Mouse (Mus musculus) small intestine, adult 2 months (tissue): ENCODE data around the gene Dcaf8. TPM values are rescaled to one million over a fixed set of nuclear protein-coding genes. Genes with fewer than 3 reads are reported as not detected.

Experiments
- H3K27ac ChIP-seq: fragments of 200-500 bp; 2 replicates; pipeline ENCODE4 v1.5.1; 2012; ENCODE audit warnings: low read depth, low read length, control low read depth, inconsistent platforms; ENCODE audit not compliant: insufficient read depth
- H3K27me3 ChIP-seq: fragments of 200-500 bp; 2 replicates; pipeline ENCODE4 v1.6.1; 2012; ENCODE audit warnings: mild to moderate bottlenecking, moderate library complexity, low read length, inconsistent platforms; ENCODE audit not compliant: control insufficient read depth, insufficient read depth
- H3K36me3 ChIP-seq: fragments of 200-500 bp; 2 replicates; pipeline ENCODE4 v1.6.1; 2012; ENCODE audit warnings: mild to moderate bottlenecking, low read length, control low read depth, inconsistent platforms; ENCODE audit not compliant: control insufficient read depth, insufficient read depth
- H3K4me1 ChIP-seq: fragments of 200-500 bp; 2 replicates; pipeline ENCODE4 v1.6.1; 2012; ENCODE audit warnings: low read length, inconsistent platforms, mixed read lengths; ENCODE audit not compliant: control insufficient read depth, insufficient read depth, insufficient read length
- H3K4me3 ChIP-seq: fragments of 200-500 bp; 2 replicates; pipeline ENCODE4 v1.5.1; 2012; ENCODE audit warnings: low read depth, mild to moderate bottlenecking, control low read depth, inconsistent platforms, low read length, moderate library complexity
- CTCF ChIP-seq: fragments of 200-500 bp; IDR thresholded peaks from 2 replicates; pipeline ENCODE4 v1.5.1; 2012; ENCODE audit warnings: low read depth, mild to moderate bottlenecking, control low read depth, inconsistent platforms, low read length, moderate library complexity, mixed read lengths; ENCODE audit not compliant: insufficient replicate concordance, insufficient read length; ENCODE audit errors: extremely low read depth
- POLR2A ChIP-seq: fragments of 200-500 bp; IDR thresholded peaks from 2 replicates; pipeline ENCODE4 v1.6.1; 2012; ENCODE audit warnings: low read depth, mild to moderate bottlenecking, control low read depth, inconsistent platforms, low read length, moderate library complexity
- WGBS: fragments of 180-500 bp; shearing (Covaris S2); methylation state at CpG from one replicate; pipeline ENCODE4 v1.1.7; 2018; 5-methylcytosine and 5-hydroxymethylcytosine counted together
- polyA plus RNA-seq: library from polyadenylated mRNA; depleted of rRNA; stranded (reverse); fragments of >200 nt; gene quantifications from 2 replicates; pipeline ENCODE4 v1.2.3, GENCODE M21; 2012; rRNA removed

Gene Dcaf8
- 14.6 and 26.7 TPM in 2 replicates for polyA plus RNA-seq

DNA sequence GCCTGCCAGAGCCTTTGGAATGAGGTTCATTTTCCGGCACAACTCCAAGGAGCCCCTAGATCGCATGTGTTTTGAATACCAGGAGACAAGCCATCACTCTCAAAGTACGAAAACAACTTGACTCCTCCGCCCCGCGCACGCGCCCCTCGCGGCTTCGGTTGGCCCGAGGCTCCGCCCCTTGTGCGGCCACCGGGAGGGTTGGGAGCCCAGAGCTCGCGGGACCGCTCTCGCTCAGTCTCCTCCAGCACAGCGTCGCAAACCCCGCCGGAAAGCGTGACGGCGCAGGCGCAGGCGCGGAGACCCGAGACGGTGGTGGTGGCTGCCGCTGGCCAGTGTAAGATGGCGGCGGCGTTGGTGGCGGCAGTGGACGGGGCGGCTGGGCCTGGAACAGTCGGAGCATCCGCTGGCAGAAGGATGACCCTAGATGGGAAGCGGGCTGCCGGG, at the start of gene Dcaf8:
Gene Dcaf8 (plus strand): TSS at position 250 of the 444 bp plus-strand sequence.
- under 1% methylated on average over 42 of the region's 42 CpGs for WGBS
- TF ChIP-seq POLR2A, result peak; percentile 93
- no peak for TF ChIP-seq CTCF

DNA sequence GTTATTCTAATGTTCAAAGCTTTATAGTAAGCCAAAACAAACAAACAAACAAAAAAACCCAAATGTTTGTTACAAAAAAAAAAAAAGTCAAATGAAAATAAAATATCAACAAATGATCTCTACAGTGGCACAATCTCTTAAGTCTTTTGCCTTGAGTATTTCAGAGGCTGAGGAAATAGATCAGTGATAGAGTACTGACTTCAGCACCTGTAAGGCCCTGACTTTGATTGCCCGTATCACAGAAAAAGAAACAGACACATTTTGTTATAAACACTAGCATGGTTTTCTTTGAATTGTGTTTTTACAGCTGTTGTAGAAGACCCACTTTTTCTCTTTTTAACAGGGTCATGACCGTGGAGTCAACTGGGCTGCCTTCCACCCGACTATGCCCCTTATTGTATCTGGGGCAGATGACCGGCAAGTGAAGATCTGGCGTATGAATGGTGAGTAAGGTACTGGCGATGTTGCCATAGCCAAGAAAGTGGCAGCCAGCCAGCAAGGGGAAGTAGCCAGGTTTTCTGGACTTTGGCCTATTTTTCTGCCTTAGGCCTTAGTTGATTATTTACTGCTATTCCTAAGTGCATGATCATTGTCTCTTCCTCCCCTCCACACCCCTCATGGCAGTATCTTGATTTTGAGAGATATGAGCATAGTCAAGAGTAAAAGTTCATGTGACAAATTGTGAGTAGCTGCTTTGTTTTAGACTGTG, 48.4 kb upstream of the Dcaf8 start:
- TF ChIP-seq POLR2A (no peak), CTCF (no peak)
- WGBS, result 28% methylated on average over 6 of the region's 6 CpGs
- Histone ChIP-seq H3K4me1 (peaks cover 2% of the 10 kb centered on the region; the same call in 1 of the 2 replicates), H3K27me3 (no peaks in the 10 kb centered on the region), H3K4me3 (no peak overlapping the region), H3K27ac (peak overlapping the region; percentile 84), H3K36me3 (peaks cover 60% of the 10 kb centered on the region)

More for the DNA sequence above, at the start of gene Dcaf8:
- peak within 1 kb of the TSS; percentile 80 for H3K27ac ChIP-seq
- peaks cover 2% of the 10 kb centered on the region; the same call in 1 of the 2 replicates for H3K4me1 ChIP-seq
- peaks cover 15% of the 10 kb centered on the region; the same call in 1 of the 2 replicates for H3K36me3 ChIP-seq
- H3K4me3 ChIP-seq, result peak within 1 kb of the TSS; percentile 76
- H3K27me3 ChIP-seq, result no peaks in the 10 kb centered on the region

DNA sequence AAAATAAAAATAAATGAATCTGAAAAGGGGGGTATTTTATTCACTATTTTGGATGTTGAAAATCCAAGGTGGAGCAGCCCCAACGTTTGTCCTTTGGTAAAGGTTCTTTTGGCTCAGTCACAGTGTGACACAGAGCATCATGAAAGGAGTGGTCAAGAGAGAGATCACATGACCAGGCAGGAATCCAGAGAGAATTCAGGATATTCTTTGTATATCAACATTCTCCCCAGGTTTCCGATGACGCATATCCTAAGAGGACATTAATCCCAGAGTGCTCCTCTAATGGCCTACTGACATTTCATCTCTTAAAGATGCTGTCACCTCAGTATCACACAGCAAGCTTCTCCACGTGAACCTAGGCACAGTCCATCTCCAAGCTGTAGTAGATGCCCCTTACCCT, 44.3 kb upstream of the Dcaf8 start:
- no peak overlapping the region for H3K27ac ChIP-seq
- WGBS, result 84% methylated on average over 4 of the region's 4 CpGs
- no peak overlapping the region for H3K4me3 ChIP-seq
- no peak for TF ChIP-seq POLR2A
- H3K36me3 ChIP-seq, result peaks cover 72% of the 10 kb centered on the region
- H3K4me1 ChIP-seq, result peaks cover 2% of the 10 kb centered on the region; the same call in 1 of the 2 replicates
- H3K27me3 ChIP-seq, result no peaks in the 10 kb centered on the region

DNA sequence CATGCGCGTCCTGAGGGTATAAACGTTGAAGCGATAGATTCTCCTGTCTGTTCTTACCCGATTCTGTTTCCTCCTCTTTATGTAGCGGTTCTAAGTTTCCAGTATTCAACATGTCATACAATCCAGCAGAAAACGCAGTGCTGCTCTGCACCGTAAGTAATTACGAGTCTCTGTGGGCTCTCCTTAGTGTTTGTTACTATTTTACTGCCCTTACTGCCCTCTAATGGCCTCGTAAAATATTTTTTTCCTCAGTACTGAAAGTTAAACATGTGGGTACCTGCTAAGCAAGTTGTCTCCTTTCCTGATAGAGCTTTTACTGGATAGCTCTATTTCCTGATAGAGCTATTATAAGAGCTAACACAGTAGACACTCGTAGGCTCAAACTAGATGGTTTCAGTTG, 42.8 kb upstream of the Dcaf8 start:
- no peak overlapping the region for H3K27ac ChIP-seq
- no peaks in the 10 kb centered on the region for H3K4me1 ChIP-seq
- no peak overlapping the region for H3K4me3 ChIP-seq
- H3K27me3 ChIP-seq, result no peaks in the 10 kb centered on the region
- WGBS, result 64% methylated on average over 11 of the region's 11 CpGs
- TF ChIP-seq POLR2A (no peak), CTCF (no peak)
- H3K36me3 ChIP-seq, result peaks cover 81% of the 10 kb centered on the region

DNA sequence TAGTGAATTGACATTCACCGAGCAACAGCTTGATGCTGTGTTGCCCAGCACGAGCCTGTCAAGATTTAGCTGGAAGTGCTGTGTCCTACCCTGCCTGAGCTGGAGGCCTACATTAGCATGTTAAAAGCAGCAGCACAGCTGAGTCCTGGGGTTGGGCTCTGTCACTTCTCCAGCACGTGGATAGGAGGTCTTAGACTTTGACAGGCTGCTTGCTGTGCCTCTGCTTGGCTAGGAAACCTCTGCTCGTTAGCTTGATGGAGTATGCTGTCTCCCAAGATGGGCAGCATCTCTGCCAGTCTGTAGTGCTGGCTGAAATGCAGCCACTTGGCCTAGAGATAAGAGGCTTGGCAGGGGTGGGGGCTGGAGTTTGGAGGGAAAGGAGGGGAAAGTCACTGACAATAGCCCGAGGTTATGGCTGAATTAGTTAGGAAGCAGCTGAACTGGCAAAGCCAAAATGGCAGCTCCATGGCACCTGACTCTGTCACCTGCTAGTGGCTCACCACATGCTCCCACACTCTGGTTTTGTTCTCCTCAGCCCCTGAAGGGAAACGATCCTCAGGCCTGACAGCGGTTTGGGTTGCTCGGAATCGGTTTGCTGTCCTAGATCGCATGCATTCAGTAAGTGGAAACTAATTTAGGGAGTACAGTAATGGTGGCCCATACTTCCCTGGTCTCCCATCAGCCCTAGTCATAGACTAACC, 40.0 kb upstream of the Dcaf8 start:
- Histone ChIP-seq H3K4me3 (no peak overlapping the region), H3K4me1 (no peaks in the 10 kb centered on the region), H3K36me3 (peaks cover 84% of the 10 kb centered on the region), H3K27ac (no peak overlapping the region), H3K27me3 (no peaks in the 10 kb centered on the region)
- WGBS, result 85% methylated on average over 10 of the region's 10 CpGs
- TF ChIP-seq POLR2A (no peak), CTCF (no peak)

DNA sequence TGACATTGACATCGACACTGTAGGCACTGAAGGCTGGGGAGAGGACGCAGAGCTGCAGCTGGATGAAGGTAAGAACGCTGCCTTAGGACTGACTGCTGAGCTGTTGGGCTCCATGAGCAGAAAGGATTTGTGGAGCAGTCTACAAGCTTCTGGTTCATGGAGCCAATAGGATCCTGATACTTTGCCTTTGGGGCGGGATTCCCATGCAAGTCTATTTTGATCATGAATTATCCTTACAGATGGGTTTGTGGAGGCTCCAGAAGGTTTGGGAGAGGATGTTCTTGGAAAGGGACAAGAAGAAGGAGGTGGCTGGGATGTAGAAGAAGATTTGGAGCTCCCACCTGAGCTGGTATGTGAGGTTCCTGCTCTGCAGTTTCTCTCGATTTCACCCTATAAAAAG, 30.9 kb upstream of the Dcaf8 start:
- TF ChIP-seq POLR2A (no peak), CTCF (no peak)
- 91% methylated on average over 5 of the region's 5 CpGs for WGBS
- H3K4me1 ChIP-seq, result no peaks in the 10 kb centered on the region
- no peak overlapping the region for H3K4me3 ChIP-seq
- peaks cover 92% of the 10 kb centered on the region for H3K36me3 ChIP-seq
- H3K27ac ChIP-seq, result no peak overlapping the region
- H3K27me3 ChIP-seq, result no peaks in the 10 kb centered on the region

DNA sequence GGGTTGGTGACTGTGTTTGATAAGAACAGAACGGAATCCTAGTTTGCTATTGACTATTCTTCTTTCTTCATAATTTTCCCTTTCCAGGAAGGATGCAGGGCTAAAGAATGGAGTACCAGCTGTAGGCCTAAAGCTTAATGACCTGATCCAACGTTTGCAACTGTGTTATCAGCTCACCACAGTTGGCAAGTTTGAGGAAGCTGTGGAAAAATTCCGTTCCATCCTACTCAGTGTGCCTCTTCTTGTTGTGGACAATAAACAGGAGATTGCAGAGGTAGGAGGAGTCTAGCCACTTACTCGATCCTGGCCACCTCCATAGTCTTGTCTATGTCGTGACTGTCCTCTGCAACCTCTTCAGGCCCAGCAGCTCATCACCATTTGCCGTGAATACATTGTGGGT, 28.8 kb upstream of the Dcaf8 start:
- no peaks in the 10 kb centered on the region for H3K27me3 ChIP-seq
- no peak overlapping the region for H3K27ac ChIP-seq
- no peak overlapping the region for H3K4me3 ChIP-seq
- H3K36me3 ChIP-seq, result peaks cover 82% of the 10 kb centered on the region
- WGBS, result 66% methylated on average over 6 of the region's 6 CpGs
- H3K4me1 ChIP-seq, result no peaks in the 10 kb centered on the region
- TF ChIP-seq POLR2A, result no peak
- TF ChIP-seq CTCF, result no peak
